Mouse (Mus musculus) lung, adult 2 months (tissue): ENCODE measurements around the gene Coq10a.

ENCODE experiments used
- CTCF ChIP-seq: fragments of 200-500 bp; IDR thresholded peaks from 2 replicates; pipeline ENCODE4 v1.5.1; 2011; ENCODE audit warnings: mild to moderate bottlenecking, low read length, control low read depth; ENCODE audit not compliant: insufficient read depth
- POLR2A ChIP-seq: fragments of 200-500 bp; IDR thresholded peaks from 2 replicates; pipeline ENCODE4 v1.6.1; 2011; ENCODE audit warnings: low read depth, mild to moderate bottlenecking, control low read depth, low read length, borderline replicate concordance; ENCODE audit errors: extremely low read depth

DNA sequence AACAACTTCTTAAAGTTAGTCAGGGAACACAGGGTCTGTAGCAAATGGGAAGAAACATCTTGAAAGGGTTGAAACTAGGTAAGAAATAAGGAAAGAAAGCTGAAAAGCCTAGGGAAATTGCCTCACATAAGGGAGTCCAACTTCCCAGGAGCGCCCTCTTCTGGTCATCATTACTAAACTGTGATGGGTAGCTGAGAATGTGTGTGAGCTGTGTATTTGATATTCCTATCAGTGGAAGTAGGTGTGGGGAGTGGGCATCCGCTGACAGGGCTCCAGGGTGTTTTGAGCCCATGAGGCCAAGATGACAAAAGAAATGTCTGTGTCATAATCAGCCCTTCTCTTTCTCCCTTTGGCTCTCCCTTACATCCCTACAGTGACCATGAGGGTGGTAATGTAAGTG is 10.0 kb downstream of the Coq10a start:
- TF ChIP-seq POLR2A (no peak), CTCF (0 out of 2 replicates have a peak, but pooled peaks have one; percentile 14)
